Mouse (Mus musculus) CD8-positive naive resting alpha-beta T cell, adult 2 months (primary cell): ENCODE measurements around the gene Frat1.
A peak's percentile ranks its signal among the peaks of the same experiment; 100 is the strongest.
"Not testable (repeated sequence)": the region's sequence is repeated elsewhere in the genome, so short reads cannot be mapped to it uniquely, and the experiment has no call there.

Source experiments
- DNase-seq, 2 experiments: peaks; one replicate each; pipeline ENCODE4 v3.0.0; 2022; ENCODE audit warnings: low read depth in 2 of 2, low spot score in 2 of 2

The Frat1 gene

DNA sequence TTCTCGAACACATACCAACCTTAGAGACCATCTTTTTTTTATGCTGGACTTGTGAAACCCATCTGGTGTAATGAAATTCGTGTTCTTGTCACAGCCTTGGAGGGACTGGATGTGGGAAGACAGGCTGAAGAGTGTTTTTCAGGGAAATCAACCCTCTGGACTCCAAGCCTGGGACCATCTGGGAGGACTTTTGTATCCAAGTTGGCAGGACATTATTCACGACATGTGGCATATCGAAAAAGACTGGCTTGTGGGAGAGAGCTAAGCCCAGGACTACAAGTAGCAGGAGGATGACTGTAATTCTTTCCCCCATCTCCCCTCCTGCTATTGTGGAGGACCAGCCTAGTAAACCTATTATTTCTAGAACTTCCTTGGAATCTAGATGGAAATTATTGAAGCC is 12.4 kb downstream of the Frat1 start:
- DNase-seq = no peak

DNA sequence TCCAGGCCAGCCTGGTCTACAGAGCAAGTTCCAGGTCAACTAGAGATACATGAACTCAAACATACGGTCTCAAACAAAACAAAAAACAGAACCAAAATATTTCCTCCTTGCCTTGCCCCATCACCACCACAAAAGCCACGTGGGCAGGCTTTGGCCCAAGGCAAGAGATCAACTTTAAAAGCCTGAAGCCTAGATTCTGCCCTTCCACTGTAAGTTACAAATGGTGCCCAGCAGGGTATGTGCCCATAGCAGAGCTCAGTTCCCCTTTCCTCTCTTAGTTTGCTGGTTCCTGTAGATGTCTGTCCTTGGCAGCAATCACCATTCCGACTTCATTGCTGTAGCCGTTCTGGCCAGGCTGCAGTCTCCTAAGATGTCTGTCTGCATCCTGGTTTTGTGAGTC is 12.9 kb downstream of the Frat1 start:
- no peak for DNase-seq

DNA sequence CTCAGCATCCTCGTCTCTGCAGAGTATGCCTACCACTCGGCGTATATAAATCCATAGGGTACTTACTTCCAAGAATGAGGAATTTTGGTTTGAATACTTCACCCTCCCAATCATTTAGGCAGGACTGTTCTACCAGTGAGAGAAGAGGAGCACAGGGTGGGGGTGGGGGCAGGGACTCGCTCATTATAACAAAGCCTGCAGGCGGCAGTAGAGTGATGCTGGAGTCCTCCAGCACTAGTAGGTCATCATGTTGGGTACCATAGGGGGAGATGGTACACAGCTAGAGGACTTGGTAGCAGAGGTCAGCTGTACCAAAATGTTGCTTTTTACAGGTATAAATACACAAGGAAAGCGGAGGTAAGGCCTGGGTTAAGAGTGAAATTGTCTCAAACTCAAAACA is 14.6 kb downstream of the Frat1 start:
- no peak for DNase-seq

DNA sequence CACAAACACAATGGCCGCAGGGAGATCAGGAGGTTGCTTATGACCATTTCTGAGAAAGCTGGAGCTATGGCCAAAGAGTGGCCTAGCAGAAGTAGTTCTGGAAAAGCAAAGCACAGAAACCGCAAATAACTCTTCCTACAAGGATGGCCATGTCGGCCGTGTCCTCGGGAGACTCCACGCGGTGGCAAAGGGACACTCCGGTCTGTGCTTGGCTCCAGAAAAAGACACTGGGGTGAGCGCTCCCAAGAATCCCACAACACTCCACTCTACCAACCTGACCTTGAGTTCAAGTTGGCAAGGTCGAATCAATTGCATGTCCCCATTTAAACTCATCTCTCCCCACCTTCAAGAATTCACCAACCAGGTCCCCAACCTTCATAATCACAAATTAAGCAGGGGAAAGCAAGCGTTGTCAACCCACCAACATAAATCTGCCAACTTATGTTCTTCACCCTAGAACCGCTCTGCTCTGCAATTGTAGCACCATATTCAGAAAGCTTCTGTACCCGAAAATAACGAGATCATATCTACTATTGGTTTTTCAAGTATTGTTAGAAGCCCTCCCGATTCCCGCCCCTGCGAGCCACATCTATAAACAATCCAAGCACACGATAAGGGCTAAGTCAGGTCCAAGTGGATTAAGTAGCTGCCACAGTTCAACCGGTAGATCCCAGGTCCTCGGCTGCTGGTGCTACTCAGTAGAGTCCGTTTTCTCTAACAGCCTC is 16.8 kb downstream of the Frat1 start:
- peak in 1 of 2 experiments; percentile 7 for DNase-seq

DNA sequence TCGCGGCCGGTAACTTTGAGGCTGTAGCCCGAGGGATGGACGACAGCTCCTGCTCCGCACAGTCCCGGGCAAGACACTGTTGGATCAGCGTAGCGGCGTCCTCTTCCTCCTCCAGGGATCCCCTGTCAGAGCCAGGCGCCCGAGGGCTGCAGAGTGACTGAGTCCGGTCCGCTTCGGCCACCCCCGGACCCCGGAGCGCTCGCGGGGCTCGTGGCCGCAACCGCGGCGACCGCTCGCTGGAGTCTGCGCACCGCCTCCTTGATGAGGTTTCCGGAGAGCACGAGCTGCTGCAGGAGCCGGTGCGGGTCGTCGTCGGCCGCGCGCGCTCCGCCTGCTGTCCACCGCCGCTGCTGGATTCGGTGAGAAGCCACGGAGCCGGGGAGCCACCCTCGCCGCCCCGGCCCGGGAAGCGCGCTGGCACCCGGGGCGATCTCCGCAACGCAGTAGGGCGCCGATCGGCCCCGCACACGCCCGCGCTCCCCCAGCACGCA is 17.4 kb downstream of the Frat1 start:
- peak in 1 of 2 experiments; percentile 14 for DNase-seq

DNA sequence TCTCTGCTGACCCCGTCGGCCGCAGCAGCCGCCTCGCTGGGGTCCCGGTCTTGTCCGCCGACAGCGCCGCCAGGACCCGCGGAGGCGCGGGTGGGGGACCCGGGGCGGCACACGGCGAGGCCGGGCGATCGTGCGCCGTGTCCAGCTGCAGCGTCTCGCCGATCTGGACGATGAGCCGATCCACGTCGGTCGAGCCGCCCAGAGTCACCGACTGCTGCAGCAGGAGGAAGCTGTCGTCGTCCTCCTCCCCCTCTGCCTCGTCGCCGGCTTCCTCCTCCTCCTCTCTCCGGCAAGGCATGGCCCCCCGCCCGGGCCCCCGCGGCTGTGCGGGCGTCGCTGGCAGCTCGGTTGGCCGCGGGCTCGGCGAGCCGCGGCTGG is 17.8 kb downstream of the Frat1 start:
- not testable (repeated sequence) for DNase-seq

DNA sequence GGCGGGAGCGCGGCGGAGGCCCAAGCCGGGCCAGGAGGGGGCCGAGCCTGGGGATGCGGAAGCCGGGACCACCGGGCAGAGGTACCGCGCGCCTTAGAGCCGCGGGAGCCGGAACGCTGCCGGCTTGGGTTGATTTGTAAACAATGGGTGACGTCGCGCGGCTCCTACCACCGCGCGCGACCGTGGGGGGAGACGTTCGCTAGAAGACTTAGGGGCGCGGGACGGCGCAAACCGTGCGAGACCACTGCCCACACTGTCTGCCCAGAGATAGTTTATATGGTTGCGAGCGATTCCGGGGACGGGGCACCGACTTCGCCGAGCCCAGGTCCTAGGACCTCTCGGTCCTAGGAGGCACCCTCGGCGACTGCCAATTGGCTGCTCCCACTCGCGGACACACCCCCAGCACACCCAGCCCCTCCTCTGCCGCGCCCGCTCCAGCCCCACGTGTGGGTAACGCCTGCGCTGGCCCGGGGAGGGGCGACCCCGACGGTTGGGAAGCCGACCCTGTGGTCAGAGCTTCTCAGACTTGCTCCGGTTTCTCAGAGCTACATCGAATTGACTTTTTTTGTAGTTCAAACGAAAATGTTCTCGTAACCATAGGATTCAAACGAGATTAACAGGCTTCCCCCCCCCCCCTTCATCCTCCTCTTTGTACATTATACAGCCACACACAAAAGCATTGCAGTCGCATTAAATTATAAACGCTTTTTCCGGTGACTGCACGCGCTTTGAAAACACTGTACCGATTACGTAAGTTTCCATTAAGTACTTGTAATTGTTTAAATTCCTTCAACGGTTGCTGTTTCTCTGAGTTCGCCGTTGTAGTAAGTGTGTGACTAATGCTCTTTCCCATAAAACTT is 18.5 kb downstream of the Frat1 start, which contains the start of gene Frat2:
Frat2 (minus strand) TSS at position 141 of the 860 bp plus-strand sequence.
- peak; percentile 90 to 91 for DNase-seq

DNA sequence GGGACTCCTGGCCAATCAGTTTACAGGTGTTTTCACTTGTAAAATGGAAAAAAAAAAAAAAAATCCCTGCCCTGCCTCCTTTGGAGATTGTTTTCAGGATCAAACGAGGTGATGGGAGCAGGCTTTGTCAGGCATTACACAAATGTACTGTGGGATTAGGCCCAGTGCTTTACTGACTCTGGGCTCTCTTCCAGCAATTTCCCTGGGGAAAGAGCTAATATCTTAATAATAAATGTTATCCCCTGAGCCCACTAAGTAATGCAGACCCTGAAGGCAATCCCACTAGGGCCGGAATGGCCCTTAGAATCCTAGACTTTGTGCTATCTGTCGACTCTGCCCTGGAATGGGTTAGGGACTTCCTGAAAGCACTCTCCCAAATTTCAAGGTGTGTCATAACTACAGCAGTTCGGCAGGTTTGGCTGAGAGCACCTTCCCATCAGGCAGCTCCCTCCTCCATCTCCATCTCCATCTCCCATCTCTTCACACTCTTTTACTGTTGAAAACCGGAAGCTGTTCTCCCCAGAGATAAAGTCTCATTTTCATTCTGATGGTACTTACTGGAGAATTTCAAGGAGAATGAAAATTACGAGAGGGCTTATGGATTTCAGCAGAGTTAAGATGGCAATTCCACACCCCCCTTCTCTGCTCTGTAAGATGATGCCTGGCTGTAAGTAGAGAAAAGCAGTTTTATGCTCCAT is 20.4 kb downstream of the Frat1 start:
- DNase-seq = no peak

DNA sequence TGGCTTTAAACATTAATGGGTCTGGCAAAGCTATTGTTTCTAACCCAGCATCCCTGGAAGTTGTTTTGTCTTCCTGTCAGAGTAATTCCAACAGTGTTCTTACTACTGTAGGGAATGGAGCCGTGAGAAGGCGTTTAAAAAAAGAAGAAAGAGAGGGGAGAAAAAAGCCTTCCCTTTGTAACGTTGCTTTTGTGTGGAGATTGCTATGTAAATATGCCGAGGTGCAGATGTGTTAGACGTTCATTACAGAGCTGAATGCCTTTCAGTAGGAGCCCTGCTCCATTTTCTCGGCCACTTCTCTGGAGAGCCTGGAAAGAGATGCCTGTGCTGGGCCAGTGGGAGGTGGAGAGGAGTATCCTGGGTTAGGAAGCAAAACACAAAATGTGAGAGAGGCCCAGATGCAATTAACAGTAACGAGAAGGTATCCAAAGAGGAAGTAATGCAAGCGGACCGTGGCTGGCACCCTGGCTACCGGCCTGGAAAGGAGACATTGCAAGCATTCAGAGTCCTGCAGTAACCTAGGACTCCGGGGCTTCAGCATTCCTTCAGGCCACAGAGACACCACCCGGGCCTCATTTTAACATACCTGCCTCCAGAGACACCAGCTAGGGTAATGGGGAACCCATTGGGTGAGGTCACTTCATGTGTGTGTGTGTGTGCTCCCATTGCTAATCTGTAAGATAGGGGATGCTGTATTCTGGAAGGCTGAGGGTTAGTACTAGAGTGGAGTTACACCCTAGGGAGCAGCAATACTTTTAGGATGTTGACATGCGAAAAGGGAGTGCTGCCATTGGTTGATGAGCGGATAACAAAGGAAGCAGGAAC is 21.2 kb downstream of the Frat1 start:
- no peak for DNase-seq

DNA sequence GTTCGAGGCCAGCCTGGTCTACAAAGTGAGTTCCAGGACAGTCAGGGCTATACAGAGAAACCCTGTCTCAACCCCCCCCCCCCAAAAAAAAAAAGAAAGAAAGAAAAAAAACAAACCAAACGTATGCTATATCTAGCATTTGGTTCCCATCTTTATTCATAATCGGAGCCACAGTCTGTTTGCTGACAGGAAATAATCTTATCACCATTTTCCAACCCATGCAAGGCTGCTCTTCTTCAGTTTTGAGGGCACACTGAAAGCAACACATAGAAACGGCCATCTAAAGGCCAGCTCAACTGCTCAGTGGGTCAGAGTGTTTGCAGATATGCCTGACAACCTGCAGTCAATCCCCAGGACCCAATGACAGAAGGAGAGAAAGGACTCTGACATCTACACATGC is 22.7 kb downstream of the Frat1 start:
- DNase-seq = no peak

DNA sequence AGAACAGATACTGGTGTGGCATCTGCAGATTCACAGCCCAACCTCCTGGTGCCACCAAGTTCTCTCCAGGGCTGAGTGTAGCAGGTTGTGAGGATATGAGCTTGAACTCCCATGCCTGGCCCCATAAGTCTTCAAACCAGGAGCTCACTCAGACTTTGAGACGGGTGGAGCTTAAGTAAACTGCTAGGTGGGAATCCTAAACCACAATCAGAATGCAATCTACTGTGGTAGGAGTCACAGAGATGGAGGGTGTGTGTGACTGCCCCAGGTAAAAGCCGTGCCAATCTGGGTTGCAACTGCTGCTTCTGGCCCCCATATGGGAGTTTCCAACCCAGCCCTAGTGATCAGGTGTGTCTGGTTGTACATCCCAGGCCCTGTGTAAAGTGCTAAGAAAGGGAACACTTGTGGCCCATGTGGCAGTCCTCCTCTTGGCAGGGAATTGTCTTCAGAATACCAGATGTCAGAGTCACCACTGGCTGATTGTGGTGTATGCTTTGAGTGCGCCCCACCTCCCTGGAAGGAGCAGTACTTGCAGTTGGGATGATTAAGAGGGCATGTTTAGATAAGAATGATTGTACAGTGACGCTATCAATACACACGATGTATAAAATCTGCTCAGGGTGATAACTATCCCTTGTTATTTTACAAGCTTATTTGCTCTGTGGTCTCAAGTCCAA is 27.5 kb downstream of the Frat1 start:
- no peak for DNase-seq

DNA sequence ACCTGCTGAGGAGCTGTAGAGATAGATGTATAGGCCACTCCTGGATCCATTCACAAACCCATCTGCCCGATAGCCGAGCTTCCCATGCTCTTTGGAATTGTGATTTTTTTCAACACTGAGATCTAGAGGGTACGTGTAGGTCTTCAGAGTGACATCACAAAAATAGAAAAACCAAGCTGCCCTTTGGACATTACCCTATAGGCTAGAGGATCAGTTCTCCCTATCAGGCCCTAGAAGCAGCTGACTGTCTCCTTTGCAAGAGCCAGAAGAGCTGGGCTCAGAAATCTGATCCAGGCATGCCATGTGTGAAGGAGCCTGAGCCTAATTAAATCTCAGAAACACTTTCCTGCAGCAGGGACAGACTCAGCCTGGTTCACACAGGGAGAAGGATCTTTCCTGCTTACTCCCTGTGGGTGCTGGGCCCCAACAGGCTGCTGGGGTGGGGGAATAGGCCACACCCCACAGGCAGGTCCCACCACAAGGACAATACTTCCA is 28.1 kb downstream of the Frat1 start:
- DNase-seq = no peak

DNA sequence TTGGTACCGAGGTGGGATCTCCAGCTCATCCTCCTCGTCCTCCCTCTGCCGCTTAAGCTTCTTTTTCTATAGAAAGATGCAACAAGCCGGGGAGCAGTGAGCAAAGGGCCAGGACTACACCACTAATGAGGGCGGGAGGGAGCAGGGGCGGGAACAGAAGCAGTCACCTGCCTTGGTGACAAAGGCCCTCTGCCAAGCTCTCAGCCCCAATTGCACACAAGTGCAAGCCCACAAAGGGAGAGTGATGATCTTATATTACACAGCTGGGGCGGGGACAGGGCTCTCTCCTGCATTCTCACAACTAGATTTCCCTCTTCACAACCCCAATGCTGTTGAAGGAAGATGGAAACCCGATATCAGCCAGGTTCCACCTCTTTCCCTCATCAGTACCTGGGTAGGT is 36.9 kb downstream of the Frat1 start:
- DNase-seq = no peak

DNA sequence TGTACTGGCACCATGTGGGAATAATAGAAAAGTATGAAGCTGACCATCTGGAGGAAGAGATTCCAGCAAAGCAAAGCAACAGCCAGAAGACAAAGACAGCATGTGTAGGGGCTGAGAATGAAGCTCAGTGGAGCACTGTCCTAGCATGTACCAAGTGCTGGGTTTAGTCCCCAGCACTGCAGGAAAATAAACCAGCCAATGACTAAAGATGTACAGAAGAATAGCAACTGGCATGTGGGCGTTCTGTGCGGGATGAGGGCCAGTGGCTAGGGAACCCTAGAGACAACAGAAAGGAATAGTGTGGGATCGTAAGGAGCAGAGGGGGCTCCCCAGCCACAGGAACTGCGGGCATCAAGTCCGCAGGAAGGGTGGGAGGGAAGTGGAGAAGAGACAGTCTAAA is 39.5 kb downstream of the Frat1 start:
- no peak for DNase-seq

DNA sequence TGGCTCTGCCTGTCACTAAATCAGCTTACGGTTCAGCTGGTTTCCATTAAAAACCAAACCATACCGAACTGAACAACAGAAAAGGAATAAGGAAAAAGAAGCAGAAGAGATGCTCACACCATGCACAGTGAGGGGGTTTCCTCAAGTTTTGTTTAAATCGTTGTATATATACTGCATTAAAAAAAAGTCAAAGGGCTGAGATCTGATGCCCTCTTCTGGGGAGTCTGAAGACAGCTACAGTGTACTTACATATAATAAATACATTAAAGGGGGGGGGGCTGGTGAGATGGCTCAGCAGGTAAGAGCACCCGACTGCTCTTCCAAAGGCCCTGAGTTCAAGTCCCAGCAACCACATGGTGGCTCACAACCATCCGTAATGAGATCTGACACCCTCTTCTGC is 40.2 kb downstream of the Frat1 start:
- not testable (repeated sequence) for DNase-seq

DNA sequence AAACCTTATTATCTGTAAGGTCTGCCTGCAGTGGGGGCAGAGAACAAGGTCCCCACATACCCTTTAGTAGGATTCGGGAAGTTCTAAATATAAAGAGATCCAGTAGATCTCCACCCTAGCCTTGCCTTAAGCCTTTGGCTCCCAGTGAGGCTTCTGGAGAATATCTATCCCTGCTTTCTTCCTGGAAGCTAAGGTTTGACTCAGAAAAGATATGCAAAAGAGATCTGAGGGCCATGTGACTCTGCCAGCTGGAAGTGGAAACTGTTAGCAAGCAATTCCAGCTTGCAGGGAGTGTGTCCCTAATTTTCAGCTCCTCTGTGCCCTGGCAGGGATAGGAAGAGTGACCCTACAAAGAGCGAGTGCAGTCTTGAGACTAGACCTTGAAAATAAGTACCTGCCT is 42.5 kb downstream of the Frat1 start:
- no peak for DNase-seq

DNA sequence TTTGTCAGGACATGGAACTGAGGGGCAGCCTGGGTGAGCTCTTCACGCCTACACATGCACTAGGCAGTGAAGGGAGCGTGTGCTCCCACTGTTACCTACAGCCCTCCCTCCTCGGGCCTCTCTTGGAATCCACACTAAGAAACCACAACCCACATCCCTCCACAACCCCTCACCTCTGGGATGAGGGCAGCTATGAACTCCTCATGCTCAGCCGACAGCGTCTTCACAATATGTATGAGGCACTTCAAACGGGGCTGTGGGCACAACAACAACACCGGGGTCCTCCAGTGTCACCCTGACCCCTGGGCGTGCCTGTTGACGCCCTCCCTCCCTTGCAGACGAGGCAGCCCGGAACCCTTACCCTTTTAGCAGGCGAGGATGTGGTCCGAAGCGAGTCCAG is 44.6 kb downstream of the Frat1 start:
- peak; percentile 53 to 72 for DNase-seq

DNA sequence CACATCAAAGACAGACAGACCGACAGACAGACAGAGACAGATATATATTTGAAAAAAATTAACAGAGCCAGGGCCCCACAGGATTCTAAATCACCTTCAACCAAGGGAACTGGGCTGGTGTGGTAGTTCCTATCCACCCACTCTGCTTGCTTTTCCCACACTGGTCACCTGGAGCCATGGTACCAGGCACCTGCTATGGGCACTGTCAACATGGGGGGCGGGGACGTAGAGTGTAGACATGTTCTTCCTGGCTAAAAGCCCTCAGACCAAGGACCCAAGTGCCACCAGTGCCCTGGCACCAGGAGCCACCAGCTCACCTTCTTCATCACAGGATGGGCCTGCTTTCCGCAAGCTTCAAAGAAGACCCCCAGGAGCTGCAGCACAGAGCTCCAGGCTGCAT is 52.1 kb downstream of the Frat1 start:
- DNase-seq = no peak
